Mouse (Mus musculus): ENCODE results near the gene Ccdc146.

- TF ChIP-seq CTCF (IDR thresholded peaks at IDR 0.05; ENCODE audit: insufficient read depth, low read length) = no peak
- TF ChIP-seq POLR2A (IDR thresholded peaks at IDR 0.05; ENCODE audit: borderline replicate concordance, extremely low read depth, low read depth, low read length) = no peak
These were observed 72.8 kb downstream of the Ccdc146 start for GRCm38 (mm10) chr5:21351678-21352077.

All from lung, adult 2 months (tissue).